17 mouse cellular contexts compared by ENCODE assay signal in the genomic region with DNA sequence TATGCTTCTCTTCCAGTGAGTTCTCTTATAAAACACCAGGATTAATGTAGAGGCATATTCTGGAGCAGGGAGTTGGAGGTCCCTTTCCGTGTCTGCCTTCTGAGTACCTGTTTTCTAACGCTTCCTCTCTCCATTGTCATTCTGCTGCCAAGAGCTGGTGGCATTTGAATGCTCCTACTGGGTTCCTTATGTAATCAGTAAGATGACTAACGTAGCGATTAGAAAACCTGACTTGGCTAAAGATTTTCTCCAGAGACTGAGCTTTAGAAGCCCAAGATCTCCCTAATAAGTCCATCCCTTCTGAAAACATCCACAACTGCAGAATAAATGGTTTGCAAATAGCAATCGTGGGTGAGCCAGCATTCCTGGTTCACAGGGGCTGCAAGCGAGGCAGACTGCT.
A peak's percentile ranks its signal among the peaks of the same experiment; 100 is the strongest.
DNase-seq lines count a peak whose midpoint lies in the region; ATAC-seq lines count a peak whose summit lies in the region.
"Had no signal": no experiment of that assay in that cellular context is flagged by ENCODE, and none has a peak within 500 bp of the region (broad histone marks: within the 10 kb centered on the region; RNA-seq: fewer than 3 reads in every experiment).

No protein-coding gene starts in this region.

- WGBS in hindbrain, embryonic 16.5 days = 31% methylated on average over 6 of the region's 6 CpGs
- WGBS in hindbrain, embryonic 10.5 days = 51% methylated on average over 6 of the region's 6 CpGs

- H3K36me3 ChIP-seq in hindbrain, embryonic 16.5 days (ENCODE audit: control insufficient read depth, insufficient read depth, low read length) = no peaks in the 10 kb centered on the region
- no peaks in the 10 kb centered on the region for H3K36me3 ChIP-seq in hindbrain, embryonic 10.5 days
- H3K36me3 ChIP-seq: forebrain, embryonic 12.5 days; intestine, embryonic 15.5 days; limb, embryonic 12.5 days; neural tube, embryonic 13.5 days had no signal

- no peak overlapping the region for H3K9ac ChIP-seq in hindbrain, embryonic 16.5 days (ENCODE audit: low read depth, low read length)
- H3K9ac ChIP-seq: forebrain, embryonic 12.5 days; intestine, embryonic 15.5 days; limb, embryonic 12.5 days; liver, embryonic 14.5 days; neural tube, embryonic 13.5 days had no signal

- no peaks in the 10 kb centered on the region for H3K27me3 ChIP-seq in hindbrain, embryonic 16.5 days (replicated peaks; ENCODE audit: control insufficient read depth, insufficient read depth, low read length)
- H3K27me3 ChIP-seq in hindbrain, embryonic 10.5 days (ENCODE audit: insufficient read depth, poor library complexity, severe bottlenecking) = no peaks in the 10 kb centered on the region
- H3K27me3 ChIP-seq: forebrain, embryonic 12.5 days; intestine, embryonic 15.5 days; limb, embryonic 12.5 days; neural tube, embryonic 13.5 days; Patski had no signal

- H3K4me2 ChIP-seq in hindbrain, embryonic 16.5 days (ENCODE audit: low read length) = no peak overlapping the region
- H3K4me2 ChIP-seq: forebrain, embryonic 12.5 days; intestine, embryonic 15.5 days; limb, embryonic 12.5 days; neural tube, embryonic 13.5 days had no signal

- H3K27ac ChIP-seq in hindbrain, embryonic 16.5 days (ENCODE audit: low read depth, low read length) = no peak overlapping the region
- no peak overlapping the region for H3K27ac ChIP-seq in hindbrain, embryonic 10.5 days
- H3K27ac ChIP-seq: forebrain, embryonic 12.5 days; intestine, embryonic 15.5 days; limb, embryonic 12.5 days; liver, embryonic 14.5 days; neural tube, embryonic 13.5 days had no signal

- 0 out of 2 replicates have a peak, but pooled peaks have one; percentile 17 for ATAC-seq in hindbrain, embryonic 16.5 days
- ATAC-seq in megakaryocyte, adult 5-6 weeks (ENCODE audit: poor library complexity, severe bottlenecking) = no peak
- ATAC-seq: activated CD4-positive, CD25-positive, alpha-beta regulatory T cell, adult 4 months; intestine, embryonic 15.5 days; Patski had no signal

- no peaks in the 10 kb centered on the region; the same call in 1 of the 2 replicates for H3K4me1 ChIP-seq in hindbrain, embryonic 16.5 days (ENCODE audit: control insufficient read depth, insufficient read depth, low read depth, low read length)
- no peaks in the 10 kb centered on the region for H3K4me1 ChIP-seq in hindbrain, embryonic 10.5 days (replicated peaks)
- H3K4me1 ChIP-seq: forebrain, embryonic 12.5 days; intestine, embryonic 15.5 days; limb, embryonic 12.5 days; neural tube, embryonic 13.5 days had no signal

- no peak overlapping the region for H3K4me3 ChIP-seq in hindbrain, embryonic 16.5 days (ENCODE audit: low read length)
- no peak overlapping the region for H3K4me3 ChIP-seq in hindbrain, embryonic 10.5 days
- H3K4me3 ChIP-seq: forebrain, embryonic 12.5 days; intestine, embryonic 15.5 days; limb, embryonic 12.5 days; neural tube, embryonic 13.5 days had no signal

- no peak for DNase-seq in hindbrain, embryonic 10.5 days (ENCODE audit: low spot score)
- peak; percentile 23 for DNase-seq in right cerebral cortex, adult 18-20 months
- no peak for DNase-seq in right cerebral cortex, postnatal 14 days
- peak; percentile 71 for DNase-seq in cerebellum, adult 9-11 months
- DNase-seq in gastrocnemius, adult 18-20 months (ENCODE audit: low spot score) = no peak
- DNase-seq: adrenal gland, postnatal 14 days; gastrocnemius, postnatal 36 days; heart, postnatal 4 days had no signal

- H3K9me3 ChIP-seq in hindbrain, embryonic 16.5 days (ENCODE audit: control insufficient read depth, low read length) = no peaks in the 10 kb centered on the region
- no peaks in the 10 kb centered on the region for H3K9me3 ChIP-seq in hindbrain, embryonic 10.5 days
- H3K9me3 ChIP-seq: forebrain, embryonic 12.5 days; intestine, embryonic 15.5 days; limb, embryonic 12.5 days; neural tube, embryonic 13.5 days had no signal

Comparison
In these comparisons a context has a peak if more than half of its experiments do, and no peak if none do; other contexts are left out.
1. DNase-seq: peak in right cerebral cortex, adult 18-20 months (single experiment) and cerebellum, adult 9-11 months (single experiment); none in hindbrain, embryonic 10.5 days (single experiment), right cerebral cortex, postnatal 14 days (single experiment) and gastrocnemius, adult 18-20 months (single experiment).